Mouse (Mus musculus) CH12.LX (cell line): ENCODE data around the gene Gm44790.

Experiments used
- BHLHE40 ChIP-seq: IDR thresholded peaks from 2 replicates; pipeline ENCODE4 v1.6.1; 2011; ENCODE audit warnings: mild to moderate bottlenecking, low read depth, low read length, improper control_type of control experiment
- CTCF ChIP-seq, 2 experiments: IDR thresholded peaks in 1 of 2; conservative IDR thresholded peaks in 1 of 2; 2 replicates each; pipeline ENCODE4 v1.5.1; 2011 to 2012; ENCODE audit warnings: low read depth in 2 of 2, low read length in 2 of 2, improper control_type of control experiment in 1 of 2, inconsistent platforms in 1 of 2, mild to moderate bottlenecking in 1 of 2, moderate library complexity in 1 of 2
- MAZ ChIP-seq: IDR thresholded peaks from 2 replicates; pipeline ENCODE4 v1.6.1; 2012; ENCODE audit warnings: low read depth, mild to moderate bottlenecking, inconsistent platforms, low read length, improper control_type of control experiment, moderate library complexity
- MXI1 ChIP-seq: IDR thresholded peaks from 2 replicates; pipeline ENCODE4 v1.6.1; 2011; ENCODE audit warnings: mild to moderate bottlenecking, low read depth, low read length, improper control_type of control experiment
- NRF1 ChIP-seq: IDR thresholded peaks from 2 replicates; pipeline ENCODE4 v1.6.1; 2014; ENCODE audit warnings: low read depth, mild to moderate bottlenecking, inconsistent platforms, low read length, improper control_type of control experiment, moderate library complexity
- SMC3 ChIP-seq: IDR thresholded peaks from 2 replicates; pipeline ENCODE4 v1.6.1; 2011; ENCODE audit warnings: low read depth, low read length, improper control_type of control experiment
- TCF12 ChIP-seq: IDR thresholded peaks from 2 replicates; pipeline ENCODE4 v1.6.1; 2014; ENCODE audit warnings: low read depth, mild to moderate bottlenecking, inconsistent platforms, low read length, improper control_type of control experiment
- ZKSCAN1 ChIP-seq: IDR thresholded peaks from 2 replicates; pipeline ENCODE4 v1.6.1; 2012; ENCODE audit warnings: low read depth, inconsistent platforms, low read length, improper control_type of control experiment, borderline replicate concordance
- ZNF384 ChIP-seq: IDR thresholded peaks from 2 replicates; pipeline ENCODE4 v1.6.1; 2012; ENCODE audit warnings: low read depth, low read length, improper control_type of control experiment, inconsistent platforms

- TF ChIP-seq NRF1 (no peak), MAZ (no peak), ZNF384 (no peak), ZKSCAN1 (no peak), SMC3 (no peak), BHLHE40 (no peak), TCF12 (no peak), CTCF (conservative IDR thresholded peaks at IDR 0.05 in 1 of 2, IDR thresholded peaks at IDR 0.05 in 1 of 2; ENCODE audit: low read depth in 2 of 2, low read length in 2 of 2) (no peak), MXI1 (no peak; the same call in 1 of the 2 replicates)
Observed at GRCm38 (mm10) chr6:86403728-86404099, 22.7 kb upstream of the Gm44790 start.
